Comparison of ENCODE assay signal across 13 mouse cellular contexts in the genomic region with DNA sequence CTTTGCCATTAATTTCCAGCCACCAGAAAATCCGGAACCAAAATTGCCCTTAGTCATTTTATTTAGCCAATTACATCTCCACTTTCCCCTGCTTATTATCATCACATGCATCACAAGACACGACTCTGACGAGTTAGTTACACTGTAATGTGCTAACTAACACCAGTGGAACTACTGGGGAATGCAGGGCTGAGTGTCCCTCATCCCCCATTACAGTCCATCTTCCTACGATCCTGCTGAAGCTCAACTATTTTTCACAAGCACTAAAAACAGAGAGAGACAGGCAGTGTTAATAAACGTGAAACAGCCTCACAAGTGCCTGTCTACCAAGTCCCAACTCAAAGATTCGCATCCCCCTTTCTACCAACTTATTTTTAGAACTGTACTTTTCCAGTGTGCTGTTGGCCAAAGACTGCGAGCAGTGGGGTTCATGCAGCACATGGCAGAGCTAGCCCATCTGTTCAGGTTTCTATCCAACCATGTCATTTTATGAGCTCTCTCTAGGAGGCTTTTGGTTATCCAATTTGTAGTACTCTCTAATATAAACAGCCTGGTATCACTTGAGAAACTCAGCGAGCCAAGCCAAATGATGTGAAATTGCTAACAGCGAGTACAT.
DNase-seq lines count a peak whose midpoint lies in the region; ATAC-seq and TF ChIP-seq lines count a peak whose summit lies in the region.
"Had no signal": no experiment of that assay in that cellular context is flagged by ENCODE, and none has a peak within 500 bp of the region (broad histone marks: within the 10 kb centered on the region; RNA-seq: fewer than 3 reads in every experiment).

No protein-coding gene starts in this region.

- no peaks in the 10 kb centered on the region for H3K36me3 ChIP-seq in hindbrain, embryonic 15.5 days
- no peaks in the 10 kb centered on the region for H3K36me3 ChIP-seq in hindbrain, embryonic 11.5 days (ENCODE audit: control insufficient read depth, insufficient read depth, low read length)
- no peaks in the 10 kb centered on the region for H3K36me3 ChIP-seq in kidney, adult 2 months (ENCODE audit: control insufficient read depth, insufficient read depth, low read length)
- H3K36me3 ChIP-seq in heart, embryonic 11.5 days (ENCODE audit: control insufficient read depth, insufficient read depth, low read length): no peaks in the 10 kb centered on the region

- no peak for DNase-seq in hindbrain, embryonic 11.5 days (ENCODE audit: low spot score)
- peak; percentile 80 for DNase-seq in brain, embryonic 14.5 days (ENCODE audit: low read depth)
- DNase-seq in cerebellum, adult 9-10 months: peak; percentile 93
- peak; percentile 46 for DNase-seq in layer of hippocampus, adult 9-10 months (ENCODE audit: low spot score)
- no peak for DNase-seq in kidney, adult 2 months
- DNase-seq in urinary bladder, postnatal 14 days (ENCODE audit: low spot score): no peak
- DNase-seq: adrenal gland, postnatal 36 days; kidney, postnatal 4 days; midbrain, embryonic 14.5 days; thymus, postnatal 4 days had no signal

- no peak for TF ChIP-seq POLR2A in brain, embryonic 14.5 days (IDR thresholded peaks at IDR 0.05; ENCODE audit: borderline replicate concordance, extremely low read depth, insufficient read depth, insufficient read length, poor library complexity, severe bottlenecking)
- no peak for TF ChIP-seq POLR2A in kidney, adult 2 months (IDR thresholded peaks at IDR 0.05; ENCODE audit: low read depth, low read length)

- no peak overlapping the region for H3K9ac ChIP-seq in hindbrain, embryonic 15.5 days
- no peak overlapping the region for H3K9ac ChIP-seq in hindbrain, embryonic 11.5 days (ENCODE audit: low read depth, low read length)
- H3K9ac ChIP-seq in heart, embryonic 11.5 days (ENCODE audit: low read depth, low read length): no peak overlapping the region

- no peak overlapping the region for H3K27ac ChIP-seq in hindbrain, embryonic 15.5 days (replicated peaks)
- H3K27ac ChIP-seq in hindbrain, embryonic 11.5 days (ENCODE audit: low read depth, low read length): no peak overlapping the region
- no peak overlapping the region for H3K27ac ChIP-seq in kidney, adult 2 months (ENCODE audit: insufficient read depth, low read depth, low read length)
- H3K27ac ChIP-seq in heart, embryonic 11.5 days (ENCODE audit: low read depth, low read length): no peak overlapping the region

- no peaks in the 10 kb centered on the region for H3K27me3 ChIP-seq in hindbrain, embryonic 15.5 days
- H3K27me3 ChIP-seq in hindbrain, embryonic 11.5 days (ENCODE audit: control insufficient read depth, insufficient read depth, low read length): no peaks in the 10 kb centered on the region
- H3K27me3 ChIP-seq in kidney, adult 2 months (replicated peaks; ENCODE audit: control insufficient read depth, insufficient read depth, low read length): no peaks in the 10 kb centered on the region
- no peaks in the 10 kb centered on the region for H3K27me3 ChIP-seq in heart, embryonic 11.5 days (ENCODE audit: control insufficient read depth, insufficient read depth, low read length)

- peaks cover 3% of the 10 kb centered on the region; the same call in 1 of the 2 replicates for H3K4me1 ChIP-seq in hindbrain, embryonic 15.5 days (replicated peaks)
- H3K4me1 ChIP-seq in hindbrain, embryonic 11.5 days (replicated peaks; ENCODE audit: control insufficient read depth, insufficient read depth, low read length): no peaks in the 10 kb centered on the region
- H3K4me1 ChIP-seq in kidney, adult 2 months (ENCODE audit: control insufficient read depth, insufficient read depth, low read length): no peaks in the 10 kb centered on the region
- H3K4me1 ChIP-seq in heart, embryonic 11.5 days (ENCODE audit: control insufficient read depth, insufficient read depth, low read length): no peaks in the 10 kb centered on the region

- no peak overlapping the region for H3K4me2 ChIP-seq in hindbrain, embryonic 15.5 days
- no peak overlapping the region for H3K4me2 ChIP-seq in hindbrain, embryonic 11.5 days (replicated peaks; ENCODE audit: low read depth, low read length)
- H3K4me2 ChIP-seq in heart, embryonic 11.5 days: no peak overlapping the region
- H3K4me2 ChIP-seq: liver, embryonic 11.5 days had no signal

- H3K4me3 ChIP-seq in hindbrain, embryonic 15.5 days: no peak overlapping the region
- H3K4me3 ChIP-seq in hindbrain, embryonic 11.5 days (ENCODE audit: low read depth, low read length): no peak overlapping the region
- no peak overlapping the region for H3K4me3 ChIP-seq in kidney, adult 2 months (ENCODE audit: insufficient read depth, low read depth, low read length)
- no peak overlapping the region for H3K4me3 ChIP-seq in heart, embryonic 11.5 days (ENCODE audit: low read depth, low read length)

- no peaks in the 10 kb centered on the region for H3K9me3 ChIP-seq in hindbrain, embryonic 15.5 days
- H3K9me3 ChIP-seq in hindbrain, embryonic 11.5 days (ENCODE audit: control insufficient read depth, low read length): no peaks in the 10 kb centered on the region
- H3K9me3 ChIP-seq in heart, embryonic 11.5 days (replicated peaks; ENCODE audit: control insufficient read depth, low read length): no peaks in the 10 kb centered on the region

- WGBS in hindbrain, embryonic 15.5 days: 65% methylated on average over 9 of the region's 9 CpGs
- WGBS in hindbrain, embryonic 11.5 days: 89% methylated on average over 9 of the region's 9 CpGs
- WGBS in kidney, adult 2 months: 62% methylated on average over 9 of the region's 9 CpGs
- 59% methylated on average over 9 of the region's 9 CpGs for WGBS in heart, embryonic 11.5 days (ENCODE audit: insufficient replicate concordance)

- ATAC-seq in hindbrain, embryonic 15.5 days (ENCODE audit: low FRiP score, low read depth): peak; percentile 56
- no peak for ATAC-seq in hindbrain, embryonic 11.5 days (ENCODE audit: low FRiP score)
- no peak for ATAC-seq in heart, embryonic 11.5 days (replicated peaks; ENCODE audit: insufficient number of reproducible peaks, low FRiP score, low TSS enrichment)

- no peak for TF ChIP-seq CTCF in brain, embryonic 14.5 days (IDR thresholded peaks at IDR 0.05; ENCODE audit: borderline replicate concordance, extremely low read depth, insufficient read depth, insufficient read length)
- TF ChIP-seq CTCF in kidney, adult 2 months (conservative IDR thresholded peaks at IDR 0.05; ENCODE audit: insufficient read depth, insufficient read length, low read depth, low read length): no peak

Comparison
In these comparisons a context has a peak if more than half of its experiments do, and no peak if none do; other contexts are left out.
1. DNase-seq: peak in brain, embryonic 14.5 days (single experiment), cerebellum, adult 9-10 months (single experiment) and layer of hippocampus, adult 9-10 months (single experiment); none in hindbrain, embryonic 11.5 days (single experiment), kidney, adult 2 months (single experiment) and urinary bladder, postnatal 14 days (single experiment).